Mouse (Mus musculus) bone marrow, adult 2 months (tissue): ENCODE measurements around the gene Snapc4. TPM values are rescaled to one million over a fixed set of nuclear protein-coding genes. Genes with fewer than 3 reads are reported as not detected.

ENCODE experiments used
- H3K27ac ChIP-seq: fragments of 200-500 bp; 2 replicates; pipeline ENCODE4 v1.5.1; 2012; ENCODE audit warnings: low read depth, mild to moderate bottlenecking, control low read depth, inconsistent platforms, low read length; ENCODE audit not compliant: control insufficient read depth, poor library complexity, insufficient read depth
- H3K4me1 ChIP-seq: fragments of 200-500 bp; 2 replicates; pipeline ENCODE4 v1.6.1; 2011; ENCODE audit warnings: low read length; ENCODE audit not compliant: control insufficient read depth, insufficient read depth
- H3K4me3 ChIP-seq: fragments of 200-500 bp; replicated peaks from 2 replicates; pipeline ENCODE3; 2011; ENCODE audit warnings: mild to moderate bottlenecking, low read depth, low read length, control low read depth; ENCODE audit not compliant: control insufficient read depth
- CTCF ChIP-seq: fragments of 200-500 bp; IDR thresholded peaks from 2 replicates; pipeline ENCODE4 v1.5.1; 2011; ENCODE audit warnings: low read length, control low read depth; ENCODE audit not compliant: control insufficient read depth, insufficient read depth
- POLR2A ChIP-seq: fragments of 200-500 bp; IDR thresholded peaks from 2 replicates; pipeline ENCODE4 v1.6.1; 2011; ENCODE audit warnings: low read depth, mild to moderate bottlenecking, control low read depth, low read length, borderline replicate concordance; ENCODE audit not compliant: control insufficient read depth
- WGBS: fragments of 180-500 bp; shearing (Covaris S2); methylation state at CpG from one replicate; pipeline ENCODE4 v1.1.7; 2018; 5-methylcytosine and 5-hydroxymethylcytosine counted together
- polyA plus RNA-seq: library from polyadenylated mRNA; stranded (reverse); fragments of >200 nt; gene quantifications from 2 replicates; pipeline ENCODE4 v1.2.4, GENCODE M21; 2011; ENCODE audit warnings: low replicate concordance; ENCODE audit not compliant: missing spikeins, insufficient read depth, insufficient read length

Gene Snapc4
- polyA plus RNA-seq, 1 experiment: 42.6 TPM

- WGBS: under 1% methylated on average over 59 of the region's 66 CpGs
- peak within 1 kb of the TSS; percentile 38; the same call in 1 of the 2 replicates for H3K27ac ChIP-seq
- TF ChIP-seq CTCF (no peak), POLR2A (no peak)
- H3K4me1 ChIP-seq: peaks cover 9% of the 10 kb centered on the region
- peak within 1 kb of the TSS; percentile 66 for H3K4me3 ChIP-seq
Measured at GRCm38 (mm10) chr2:26315072-26315924, 65.2 kb downstream of the Snapc4 start, which contains the start of gene Gpsm1. Gene Gpsm1, plus strand, starts transcription at chr2:26315515.

GRCm38 (mm10) chr2:26314281-26315071 is 66.0 kb downstream of the Snapc4 start:
- Histone ChIP-seq H3K4me1 (peaks cover 9% of the 10 kb centered on the region), H3K4me3 (peak overlapping the region; percentile 39), H3K27ac (no peak overlapping the region)
- 69% methylated on average over 13 of the region's 13 CpGs for WGBS
- TF ChIP-seq CTCF (no peak), POLR2A (no peak)

GRCm38 (mm10) chr2:26313394-26313793 is 67.1 kb downstream of the Snapc4 start:
- Histone ChIP-seq H3K4me3 (no peak overlapping the region), H3K4me1 (peaks cover 9% of the 10 kb centered on the region), H3K27ac (no peak overlapping the region)
- 71% methylated on average over 1 of the region's 1 CpGs for WGBS
- no peak for TF ChIP-seq POLR2A
- TF ChIP-seq CTCF: no peak

- H3K4me1 ChIP-seq: peaks cover 9% of the 10 kb centered on the region
- H3K27ac ChIP-seq: no peak overlapping the region
- H3K4me3 ChIP-seq: no peak overlapping the region
- WGBS: 43% methylated on average over 2 of the region's 2 CpGs
- no peak for TF ChIP-seq POLR2A
- peak; percentile 36; the same call in 1 of the 2 replicates for TF ChIP-seq CTCF
Measured at GRCm38 (mm10) chr2:26312812-26313211, 67.6 kb downstream of the Snapc4 start.

Other genes with a start within 250 kb of the Snapc4 start
- not detected in 2 replicates for gene Lhx3, start 172.4 kb downstream of the Snapc4 start, polyA plus RNA-seq
- gene Qsox2, start 143.1 kb downstream of the Snapc4 start, polyA plus RNA-seq: 2.2 and 2.6 TPM in 2 replicates
- gene Ccdc187, start 86.1 kb downstream of the Snapc4 start, polyA plus RNA-seq: 0.20 TPM in 1 of 2 replicates, not detected in the other
- 6.1 and 10.0 TPM in 2 replicates for gene Gpsm1, start 65.1 kb downstream of the Snapc4 start, polyA plus RNA-seq
- gene Dnlz, start 28.5 kb downstream of the Snapc4 start, polyA plus RNA-seq: 4.0 and 6.9 TPM in 2 replicates
- 67.0 and 199 TPM in 2 replicates for gene Card9, start 19.7 kb downstream of the Snapc4 start, polyA plus RNA-seq
- 56.8 and 78.4 TPM in 2 replicates for gene Entr1, start 8.7 kb upstream of the Snapc4 start, polyA plus RNA-seq
- 25.5 and 34.2 TPM in 2 replicates for gene Pmpca, start 8.7 kb upstream of the Snapc4 start, polyA plus RNA-seq
- gene Inpp5e, start 28.6 kb upstream of the Snapc4 start, polyA plus RNA-seq: 10.7 and 21.5 TPM in 2 replicates
- 5.8 and 30.1 TPM in 2 replicates for gene Sec16a, start 64.6 kb upstream of the Snapc4 start, polyA plus RNA-seq
- 21.8 and 36.9 TPM in 2 replicates for gene Notch1, start 136.0 kb upstream of the Snapc4 start, polyA plus RNA-seq
- 91.0 and 128 TPM in 2 replicates for gene Egfl7, start 199.4 kb upstream of the Snapc4 start, polyA plus RNA-seq
- gene Gm20532, start 206.0 kb upstream of the Snapc4 start, polyA plus RNA-seq: not detected in 2 replicates
- gene Agpat2, start 223.8 kb upstream of the Snapc4 start, polyA plus RNA-seq: 10.6 and 32.5 TPM in 2 replicates
- gene Fam69b, start 247.8 kb upstream of the Snapc4 start, polyA plus RNA-seq: 0.99 and 4.2 TPM in 2 replicates